ENCODE assay signal across 18 mouse cellular contexts in genomic region chr12:112850344-112850743, GRCm38 (mm10). TPM values are rescaled to one million over a fixed set of nuclear protein-coding genes. Genes with fewer than 3 reads are reported as not detected.
A peak's percentile ranks its signal among the peaks of the same experiment; 100 is the strongest.
DNase-seq lines count a peak whose midpoint lies in the region; ATAC-seq and TF ChIP-seq lines count a peak whose summit lies in the region.
"Had no signal": no experiment of that assay in that cellular context is flagged by ENCODE, and none has a peak within 500 bp of the region (broad histone marks: within the 10 kb centered on the region; RNA-seq: fewer than 3 reads in every experiment).

No protein-coding gene starts in this region.

- in situ Hi-C loops in ES-E14 (cut with MboI; ENCODE audit: low sequenced_read_pairs in 2 of 2, unreplicated experiment in 2 of 2): no loop called here

- no peaks in the 10 kb centered on the region for H3K27me3 ChIP-seq in forebrain, embryonic 11.5 days (ENCODE audit: control insufficient read depth, insufficient read depth, low read length)
- no peaks in the 10 kb centered on the region for H3K27me3 ChIP-seq in forebrain, embryonic 13.5 days
- no peaks in the 10 kb centered on the region for H3K27me3 ChIP-seq in splenic B cell, adult 2 months (ENCODE audit: control insufficient read depth, insufficient read depth, low read length, poor library complexity, severe bottlenecking)
- H3K27me3 ChIP-seq: CH12.LX; forebrain, embryonic 15.5 days had no signal

- no peak overlapping the region for H3K4me3 ChIP-seq in forebrain, embryonic 11.5 days (ENCODE audit: low read depth, low read length)
- H3K4me3 ChIP-seq in forebrain, embryonic 13.5 days: no peak overlapping the region
- no peak overlapping the region; a peak in 1 of 4 replicates for H3K4me3 ChIP-seq in ES-E14 (ENCODE audit: insufficient read depth in 1 of 2, low read depth in 1 of 2, low read length in 2 of 2, poor library complexity in 1 of 2, severe bottlenecking in 1 of 2)
- H3K4me3 ChIP-seq: forebrain, embryonic 15.5 days; heart, embryonic 12.5 days; hindbrain, embryonic 10.5 days had no signal

- intact Hi-C loops in left cerebral cortex, postnatal 4 days (cut with DNase I): no loop called here

- no peaks in the 10 kb centered on the region for H3K9me3 ChIP-seq in forebrain, embryonic 11.5 days (ENCODE audit: control insufficient read depth, low read length)
- H3K9me3 ChIP-seq in forebrain, embryonic 13.5 days (replicated peaks): no peaks in the 10 kb centered on the region
- no peaks in the 10 kb centered on the region for H3K9me3 ChIP-seq in ES-E14 (ENCODE audit: control insufficient read depth, insufficient read depth, low read depth, low read length)
- H3K9me3 ChIP-seq: forebrain, embryonic 15.5 days; heart, embryonic 12.5 days; hindbrain, embryonic 10.5 days had no signal

- WGBS in forebrain, embryonic 11.5 days: 97% methylated on average over 9 of the region's 9 CpGs
- WGBS in forebrain, embryonic 13.5 days: 87% methylated on average over 9 of the region's 9 CpGs

- H3K4me2 ChIP-seq in forebrain, embryonic 11.5 days (ENCODE audit: low read depth, low read length, severe bottlenecking): no peak overlapping the region
- H3K4me2 ChIP-seq in forebrain, embryonic 13.5 days: no peak overlapping the region
- H3K4me2 ChIP-seq: forebrain, embryonic 15.5 days; heart, embryonic 12.5 days; hindbrain, embryonic 14.5 days had no signal

- no peak overlapping the region for H3K27ac ChIP-seq in forebrain, embryonic 11.5 days (ENCODE audit: low read depth, low read length)
- no peak overlapping the region for H3K27ac ChIP-seq in forebrain, embryonic 13.5 days
- H3K27ac ChIP-seq in ES-E14 (ENCODE audit: insufficient read depth, low read depth, low read length, poor library complexity, severe bottlenecking): peak overlapping the region; percentile 36
- H3K27ac ChIP-seq: forebrain, embryonic 15.5 days; hindbrain, embryonic 10.5 days; hindbrain, embryonic 14.5 days had no signal

- DNase-seq in forebrain, embryonic 11.5 days (ENCODE audit: low spot score): peak; percentile 48
- peak; percentile 34 to 42 for DNase-seq in spleen, postnatal 36 days (ENCODE audit: low spot score in 2 of 2)
- no peak for DNase-seq in spleen, postnatal 10 days (ENCODE audit: low spot score in 2 of 2)
- no peak for DNase-seq in ES-E14 (ENCODE audit: low read depth, low spot score)
- DNase-seq in splenic B cell, adult 2 months (ENCODE audit: low read depth, low spot score): peak; percentile 56
- DNase-seq in left cerebral cortex, postnatal 4 days: no peak
- no peak for DNase-seq in T-cell, adult 2 months (ENCODE audit: low spot score)
- DNase-seq: cerebellum, adult 11-12 months; cerebellum, adult 9-10 months; cerebellum, postnatal 36 days had no signal

- no peak for ATAC-seq in forebrain, embryonic 11.5 days (replicated peaks; ENCODE audit: low FRiP score)
- no peak for ATAC-seq in forebrain, embryonic 13.5 days
- ATAC-seq: forebrain, embryonic 15.5 days; intestine, embryonic 16.5 days had no signal

- H3K36me3 ChIP-seq in forebrain, embryonic 11.5 days (ENCODE audit: control insufficient read depth, insufficient read depth, low read length): no peaks in the 10 kb centered on the region
- no peaks in the 10 kb centered on the region for H3K36me3 ChIP-seq in forebrain, embryonic 13.5 days (ENCODE audit: poor library complexity, severe bottlenecking)
- no peaks in the 10 kb centered on the region for H3K36me3 ChIP-seq in ES-E14 (ENCODE audit: control insufficient read depth, insufficient read depth, low read length, poor library complexity, severe bottlenecking)
- H3K36me3 ChIP-seq in splenic B cell, adult 2 months (ENCODE audit: control insufficient read depth, insufficient read depth, low read length, poor library complexity, severe bottlenecking): peaks cover 2% of the 10 kb centered on the region
- H3K36me3 ChIP-seq: forebrain, embryonic 15.5 days; heart, embryonic 12.5 days; hindbrain, embryonic 10.5 days had no signal

- no peak overlapping the region for H3K9ac ChIP-seq in forebrain, embryonic 11.5 days (ENCODE audit: low read length)
- H3K9ac ChIP-seq in forebrain, embryonic 13.5 days: no peak overlapping the region
- peak overlapping the region; percentile 44; the same call in 1 of the 2 replicates for H3K9ac ChIP-seq in ES-E14 (ENCODE audit: insufficient read depth, low read depth, low read length, poor library complexity, severe bottlenecking)
- H3K9ac ChIP-seq: forebrain, embryonic 15.5 days; heart, embryonic 12.5 days; hindbrain, embryonic 14.5 days had no signal

- H3K4me1 ChIP-seq in forebrain, embryonic 11.5 days (replicated peaks; ENCODE audit: control insufficient read depth, insufficient read depth, low read length): no peaks in the 10 kb centered on the region
- no peaks in the 10 kb centered on the region for H3K4me1 ChIP-seq in forebrain, embryonic 13.5 days
- H3K4me1 ChIP-seq in ES-E14 (ENCODE audit: control insufficient read depth in 2 of 2, insufficient read depth in 2 of 2, low read length in 2 of 2, poor library complexity in 1 of 2): peaks cover 2 to 20% of the 10 kb centered on the region in 2 experiments; a peak in 2 of 4 replicates
- H3K4me1 ChIP-seq: forebrain, embryonic 15.5 days; hindbrain, embryonic 10.5 days had no signal

TF ChIP-seq in ES-E14, 5 proteins besides CTCF, POLR2A, EP300 and RAD21:
- no peak for TF ChIP-seq MAFK (IDR thresholded peaks at IDR 0.05; ENCODE audit: insufficient read depth, low read depth, low read length)
- TF ChIP-seq ZC3H11A (IDR thresholded peaks at IDR 0.05; ENCODE audit: borderline replicate concordance, low read depth, low read length): no peak
- no peak for TF ChIP-seq HCFC1 (IDR thresholded peaks at IDR 0.05; ENCODE audit: borderline replicate concordance, insufficient read depth, low read length)
- TF ChIP-seq CHD2 (IDR thresholded peaks at IDR 0.05; ENCODE audit: low read depth, low read length): no peak
- TF ChIP-seq ZNF384 (IDR thresholded peaks at IDR 0.05; ENCODE audit: low read depth, low read length): no peak

RNA-seq across cellular contexts. Expression of gene Gpr132, which starts 17.7 kb away (rescaled TPM):
- polyA plus RNA-seq in forebrain, embryonic 11.5 days (2014; fragmentation: Nextera tagmentation; extraction: Ambion mirVana): not detected in 2 replicates
- not detected in 2 replicates for polyA plus RNA-seq in forebrain, embryonic 13.5 days (2015; fragmentation: Nextera tagmentation; extraction: Ambion mirVana)
- total RNA-seq in ES-E14 (2012; rRNA removed): 0.36 and 0.48 TPM in 2 replicates
- total RNA-seq in left cerebral cortex, postnatal 4 days (2021): not detected
- total RNA-seq: gastrocnemius, adult 8-10 months had no signal
- polyA plus RNA-seq: forebrain, embryonic 15.5 days; heart, embryonic 12.5 days; hindbrain, embryonic 14.5 days had no signal

RNA-seq across cellular contexts. Expression of gene Cdca4, which starts 21.1 kb away (rescaled TPM):
- polyA plus RNA-seq in forebrain, embryonic 11.5 days (2014; fragmentation: Nextera tagmentation; extraction: Ambion mirVana): 170 and 180 TPM in 2 replicates
- 123 and 134 TPM in 2 replicates for polyA plus RNA-seq in forebrain, embryonic 13.5 days (2015; fragmentation: Nextera tagmentation; extraction: Ambion mirVana)
- 74.8 and 78.2 TPM in 2 replicates for total RNA-seq in ES-E14 (2012; rRNA removed)
- total RNA-seq in left cerebral cortex, postnatal 4 days (2021): 10 to 100 TPM; 18.5 to 19.8 TPM

RNA-seq across cellular contexts. Expression of gene Clba1, which starts 41.6 kb away (rescaled TPM):
- polyA plus RNA-seq in forebrain, embryonic 11.5 days (2014; fragmentation: Nextera tagmentation; extraction: Ambion mirVana): 12.5 and 15.3 TPM in 2 replicates
- polyA plus RNA-seq in forebrain, embryonic 13.5 days (2015; fragmentation: Nextera tagmentation; extraction: Ambion mirVana): 12.6 and 15.2 TPM in 2 replicates
- 3.1 and 5.0 TPM in 2 replicates for total RNA-seq in ES-E14 (2012; rRNA removed)
- total RNA-seq in left cerebral cortex, postnatal 4 days (2021): 10 to 100 TPM; 15.0 to 15.8 TPM

RNA-seq across cellular contexts. Expression of gene Ahnak2, which starts 47.9 kb away (rescaled TPM):
- 0.08 and 0.16 TPM in 2 replicates for polyA plus RNA-seq in forebrain, embryonic 11.5 days (2014; fragmentation: Nextera tagmentation; extraction: Ambion mirVana)
- 0.25 and 0.35 TPM in 2 replicates for polyA plus RNA-seq in forebrain, embryonic 13.5 days (2015; fragmentation: Nextera tagmentation; extraction: Ambion mirVana)
- total RNA-seq in ES-E14 (2012; rRNA removed): 22.8 and 25.2 TPM in 2 replicates
- total RNA-seq in left cerebral cortex, postnatal 4 days (2021): 10 to 100 TPM; 28.1 to 28.2 TPM

Comparison
In these comparisons a context has a peak if more than half of its experiments do, and no peak if none do; other contexts are left out.
1. DNase-seq: peak in forebrain, embryonic 11.5 days (single experiment), spleen, postnatal 36 days (2 of 2) and splenic B cell, adult 2 months (single experiment); none in spleen, postnatal 10 days (0 of 2), ES-E14 (single experiment), left cerebral cortex, postnatal 4 days (single experiment) and T-cell, adult 2 months (single experiment).